Mouse (Mus musculus) right cerebral cortex, adult 18-20 months (tissue): ENCODE measurements around the gene Kcnh3.
"Not testable (repeated sequence)": the region's sequence is repeated elsewhere in the genome, so short reads cannot be mapped to it uniquely, and the experiment has no call there.

Experiments
- DNase-seq: peaks from one replicate; pipeline ENCODE4 v3.0.0; 2022; ENCODE audit warnings: mixed read lengths

Kcnh3 gene

GRCm38 (mm10) chr15:99241249-99241648, 16.6 kb downstream of the Kcnh3 start:
- DNase-seq = no peak

- no peak for DNase-seq
Observed at GRCm38 (mm10) chr15:99242045-99242444, 17.4 kb downstream of the Kcnh3 start.

- not testable (repeated sequence) for DNase-seq
Observed at GRCm38 (mm10) chr15:99246736-99247135, 22.1 kb downstream of the Kcnh3 start.

GRCm38 (mm10) chr15:99248972-99249371, 24.3 kb downstream of the Kcnh3 start:
- DNase-seq = peak; percentile 92

- DNase-seq = no peak
Observed at GRCm38 (mm10) chr15:99249938-99250337, 25.3 kb downstream of the Kcnh3 start.

GRCm38 (mm10) chr15:99251111-99251510, 26.4 kb downstream of the Kcnh3 start:
- not testable (repeated sequence) for DNase-seq

- peak; percentile 98 for DNase-seq
Observed at GRCm38 (mm10) chr15:99251626-99252380, 27.1 kb downstream of the Kcnh3 start, which contains the start of gene Mcrs1. Gene Mcrs1, minus strand, starts transcription at chr15:99251961.

- DNase-seq = no peak
Observed at GRCm38 (mm10) chr15:99252381-99253174, 27.9 kb downstream of the Kcnh3 start.

GRCm38 (mm10) chr15:99253175-99253479, 28.5 kb downstream of the Kcnh3 start:
- not testable (repeated sequence) for DNase-seq

- DNase-seq = no peak
Observed at GRCm38 (mm10) chr15:99253772-99254171, 29.1 kb downstream of the Kcnh3 start.

- no peak for DNase-seq
Observed at GRCm38 (mm10) chr15:99254477-99255005, 29.9 kb downstream of the Kcnh3 start.

GRCm38 (mm10) chr15:99255241-99255749, 30.6 kb downstream of the Kcnh3 start:
- DNase-seq = no peak

GRCm38 (mm10) chr15:99259167-99259729, 34.6 kb downstream of the Kcnh3 start:
- no peak for DNase-seq

GRCm38 (mm10) chr15:99259730-99260252, 35.1 kb downstream of the Kcnh3 start:
- peak; percentile 67 for DNase-seq

- no peak for DNase-seq
Observed at GRCm38 (mm10) chr15:99262702-99263101, 38.0 kb downstream of the Kcnh3 start.

GRCm38 (mm10) chr15:99264363-99264762, 39.7 kb downstream of the Kcnh3 start:
- DNase-seq = no peak

GRCm38 (mm10) chr15:99265679-99266078, 41.0 kb downstream of the Kcnh3 start:
- peak; percentile 75 for DNase-seq

- no peak for DNase-seq
Observed at GRCm38 (mm10) chr15:99276095-99276494, 51.4 kb downstream of the Kcnh3 start.

- no peak for DNase-seq
Observed at GRCm38 (mm10) chr15:99278271-99278670, 53.6 kb downstream of the Kcnh3 start.

- DNase-seq = no peak
Observed at GRCm38 (mm10) chr15:99283456-99283855, 58.8 kb downstream of the Kcnh3 start.

GRCm38 (mm10) chr15:99284527-99285188, 60.0 kb downstream of the Kcnh3 start:
- peak; percentile 12 for DNase-seq

GRCm38 (mm10) chr15:99285189-99285535, 60.5 kb downstream of the Kcnh3 start:
- DNase-seq = no peak

GRCm38 (mm10) chr15:99290586-99290985, 65.9 kb downstream of the Kcnh3 start:
- DNase-seq = no peak
